Mouse (Mus musculus) heart, embryonic 15.5 days (tissue): ENCODE measurements around the gene Egln3. TPM values are rescaled to one million over a fixed set of nuclear protein-coding genes. Genes with fewer than 3 reads are reported as not detected.
A peak's percentile ranks its signal among the peaks of the same experiment; 100 is the strongest.

ENCODE experiments used
- ATAC-seq: fragments of 200-750 bp; cut with Nextera tagmentation; replicated peaks from 2 replicates; pipeline ENCODE4 v1.8.0; 2017; ENCODE audit warnings: low read depth, moderate TSS enrichment; ENCODE audit not compliant: insufficient number of reproducible peaks, insufficient read depth, low FRiP score
- H3K27ac ChIP-seq: fragments of 300-500 bp; sonication (generic); 2 replicates; pipeline ENCODE4 v1.5.1; 2015; ENCODE audit warnings: mild to moderate bottlenecking, inconsistent platforms
- H3K27me3 ChIP-seq: fragments of 300-500 bp; sonication (generic); 2 replicates; pipeline ENCODE4 v1.6.1; 2015; ENCODE audit warnings: inconsistent platforms
- H3K36me3 ChIP-seq: fragments of 300-500 bp; sonication (generic); 2 replicates; pipeline ENCODE4 v1.6.1; 2015; ENCODE audit warnings: mild to moderate bottlenecking, inconsistent platforms
- H3K4me1 ChIP-seq: fragments of 300-500 bp; sonication (generic); replicated peaks from 2 replicates; pipeline ENCODE4 v1.6.1; 2015; ENCODE audit warnings: inconsistent platforms
- H3K4me2 ChIP-seq: fragments of 300-500 bp; sonication (generic); 2 replicates; pipeline ENCODE4 v1.6.1; 2015; ENCODE audit warnings: inconsistent platforms, mild to moderate bottlenecking, moderate library complexity
- H3K4me3 ChIP-seq: fragments of 300-500 bp; sonication (generic); 2 replicates; pipeline ENCODE4 v1.5.1; 2015; ENCODE audit warnings: mild to moderate bottlenecking, inconsistent platforms
- H3K9ac ChIP-seq: fragments of 300-500 bp; sonication (generic); 2 replicates; pipeline ENCODE4 v1.6.1; 2015; ENCODE audit warnings: mild to moderate bottlenecking, inconsistent platforms
- H3K9me3 ChIP-seq: fragments of 300-500 bp; sonication (generic); replicated peaks from 2 replicates; pipeline ENCODE4 v1.6.1; 2016; ENCODE audit warnings: inconsistent platforms
- WGBS: fragments of 180-500 bp; shearing (Covaris S2); methylation state at CpG from one replicate; pipeline ENCODE4 v1.1.7; 2015; ENCODE audit warnings: mixed read lengths; 5-methylcytosine and 5-hydroxymethylcytosine counted together
- polyA plus RNA-seq: library from polyadenylated mRNA; unstranded; fragments of >200 nt; fragmentation: Nextera tagmentation; extraction: Ambion mirVana; gene quantifications from 2 replicates; pipeline ENCODE4 v1.2.1, GENCODE M21; 2015

Gene Egln3
- polyA plus RNA-seq, 1 experiment from 2014 or later = 22.5 TPM

DNA sequence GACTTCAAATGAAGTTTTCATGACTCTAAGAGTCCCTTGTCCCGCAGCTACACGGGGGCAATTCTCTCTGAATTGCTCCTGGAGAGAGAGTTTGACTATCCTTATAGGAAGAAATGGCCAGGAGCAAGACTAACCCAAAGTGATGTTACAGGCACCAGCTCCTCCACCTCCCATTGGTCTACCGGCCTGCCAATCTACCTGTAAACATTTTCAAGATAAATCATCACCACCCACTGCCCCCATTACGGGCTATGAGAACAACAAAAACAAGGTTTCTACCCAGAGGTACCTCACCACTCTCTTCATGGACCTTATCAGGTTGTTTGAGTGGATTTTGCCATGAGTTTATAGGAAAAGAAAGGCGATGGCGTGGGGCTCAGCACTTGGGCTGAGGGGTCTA lies 1.4 kb downstream of the Egln3 start:
- peak overlapping the region; percentile 76 for H3K4me3 ChIP-seq
- peak overlapping the region; percentile 77 for H3K27ac ChIP-seq
- no peaks in the 10 kb centered on the region for H3K27me3 ChIP-seq
- H3K4me1 ChIP-seq = peaks cover 38% of the 10 kb centered on the region
- peak overlapping the region; percentile 91 for H3K4me2 ChIP-seq
- WGBS = 43% methylated on average over 6 of the region's 6 CpGs
- no peaks in the 10 kb centered on the region for H3K36me3 ChIP-seq
- peak overlapping the region; percentile 85 for H3K9ac ChIP-seq
- 0 out of 2 replicates have a peak, but pooled peaks cover 3% of the 10 kb centered on the region for H3K9me3 ChIP-seq
- ATAC-seq = no peak

DNA sequence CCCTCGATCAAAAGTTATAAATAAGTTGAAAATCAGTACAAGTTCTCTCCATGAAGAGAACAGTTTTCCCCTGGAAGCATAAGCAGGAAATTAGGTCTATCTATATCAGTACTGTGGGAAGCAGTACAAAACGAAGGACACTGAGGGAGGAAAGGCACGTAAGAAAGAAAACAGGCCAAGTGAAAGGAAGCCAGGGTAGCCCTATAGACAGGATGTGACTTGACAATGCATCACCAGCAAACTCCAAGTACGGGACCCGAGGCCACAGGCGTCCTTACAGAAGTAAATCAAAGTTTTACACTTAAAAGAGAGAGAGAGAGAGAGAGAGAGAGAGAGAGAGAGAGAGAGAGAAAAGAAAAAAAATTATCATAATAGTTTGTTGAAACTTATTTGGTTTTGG lies 2.8 kb downstream of the Egln3 start:
- Histone ChIP-seq H3K9ac (peak overlapping the region; percentile 33; the same call in 1 of the 2 replicates), H3K36me3 (no peaks in the 10 kb centered on the region), H3K4me3 (peak overlapping the region; percentile 76; the same call in 1 of the 2 replicates), H3K27ac (peak overlapping the region; percentile 66), H3K4me2 (peak overlapping the region; percentile 91), H3K4me1 (peaks cover 44% of the 10 kb centered on the region), H3K27me3 (no peaks in the 10 kb centered on the region), H3K9me3 (no peaks in the 10 kb centered on the region)
- no peak for ATAC-seq
- WGBS = 46% methylated on average over 6 of the region's 6 CpGs

DNA sequence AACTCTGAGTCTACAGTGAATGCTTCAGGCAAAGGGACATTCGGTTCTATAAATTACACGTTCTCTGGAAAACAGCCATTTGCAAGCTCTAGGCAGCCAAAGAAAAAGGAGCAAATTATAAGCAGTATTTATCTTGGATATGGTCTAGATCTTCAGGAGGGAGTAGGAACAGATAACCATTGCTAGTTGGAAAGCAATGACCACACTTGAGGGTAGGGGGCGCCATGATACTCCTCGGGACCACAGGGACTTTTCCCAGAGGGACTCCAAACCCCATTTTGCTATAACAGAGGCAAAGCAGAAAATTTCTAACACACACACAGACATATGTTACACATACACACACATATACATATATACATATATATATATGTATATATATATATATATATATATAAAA lies 3.5 kb downstream of the Egln3 start:
- H3K4me3 ChIP-seq = peak overlapping the region; percentile 21
- no peaks in the 10 kb centered on the region for H3K36me3 ChIP-seq
- H3K27ac ChIP-seq = peak overlapping the region; percentile 63
- no peak overlapping the region for H3K9ac ChIP-seq
- no peaks in the 10 kb centered on the region for H3K9me3 ChIP-seq
- WGBS = 26% methylated on average over 4 of the region's 4 CpGs
- peak overlapping the region; percentile 38 for H3K4me2 ChIP-seq
- H3K4me1 ChIP-seq = peaks cover 44% of the 10 kb centered on the region
- no peaks in the 10 kb centered on the region for H3K27me3 ChIP-seq
- no peak for ATAC-seq

DNA sequence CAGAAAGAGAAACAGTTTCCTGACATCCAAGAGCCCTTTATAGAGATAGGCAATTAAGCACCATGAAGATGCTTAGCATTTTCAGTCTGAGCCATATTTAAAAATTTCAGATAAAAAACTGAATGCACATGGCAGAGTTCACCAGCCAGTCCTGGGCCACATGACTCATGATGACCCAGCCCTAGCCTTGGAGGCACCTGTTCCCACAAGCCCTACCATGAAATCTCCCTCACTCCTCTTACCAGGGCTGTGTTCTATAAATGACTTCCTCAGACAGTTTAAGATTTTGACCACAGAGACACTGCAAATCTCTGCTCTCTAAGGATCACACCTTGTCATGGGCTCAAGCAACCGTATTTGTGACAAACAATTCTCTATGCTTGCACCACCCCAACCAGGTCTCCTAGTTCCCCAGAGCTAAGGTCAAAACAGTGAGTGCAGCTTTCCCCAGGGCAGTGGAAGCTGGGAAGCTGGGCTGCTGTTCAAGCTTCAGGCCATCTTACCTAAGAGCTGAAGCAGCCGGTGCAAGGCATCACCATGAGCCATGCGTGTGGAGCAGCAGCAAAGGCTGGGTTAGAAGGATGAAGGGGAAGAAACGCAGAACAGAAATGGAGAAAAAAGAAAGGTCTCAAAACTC lies 5.3 kb downstream of the Egln3 start:
- peak overlapping the region; percentile 60 for H3K27ac ChIP-seq
- H3K27me3 ChIP-seq = no peaks in the 10 kb centered on the region
- no peaks in the 10 kb centered on the region for H3K36me3 ChIP-seq
- peaks cover 44% of the 10 kb centered on the region for H3K4me1 ChIP-seq
- no peaks in the 10 kb centered on the region for H3K9me3 ChIP-seq
- H3K4me3 ChIP-seq = no peak overlapping the region
- no peak overlapping the region for H3K9ac ChIP-seq
- no peak for ATAC-seq
- WGBS = 84% methylated on average over 4 of the region's 4 CpGs
- peak overlapping the region; percentile 27; the same call in 1 of the 2 replicates for H3K4me2 ChIP-seq

DNA sequence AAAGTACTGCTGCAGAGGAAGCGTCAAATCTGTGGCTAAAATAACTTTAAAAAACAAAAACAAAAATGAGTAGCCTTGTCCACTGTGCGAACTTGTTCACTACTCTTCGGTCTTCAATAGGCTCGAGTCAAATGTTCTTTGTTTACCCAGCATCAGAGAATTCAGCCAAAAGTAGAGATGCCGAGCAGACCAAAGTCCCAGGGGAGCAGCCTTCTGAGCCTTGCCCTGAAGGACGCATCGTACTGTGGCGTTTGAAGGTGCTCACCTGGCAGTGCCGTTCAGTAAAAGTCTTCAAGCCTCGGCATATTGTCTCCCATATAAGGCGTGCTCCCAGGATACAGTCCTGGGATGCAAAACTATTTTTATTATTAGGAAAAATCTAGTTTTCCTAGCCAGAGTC lies 5.8 kb downstream of the Egln3 start:
- H3K4me2 ChIP-seq = peak overlapping the region; percentile 27
- no peak overlapping the region for H3K9ac ChIP-seq
- H3K36me3 ChIP-seq = no peaks in the 10 kb centered on the region
- no peaks in the 10 kb centered on the region for H3K27me3 ChIP-seq
- peak overlapping the region; percentile 60 for H3K27ac ChIP-seq
- H3K4me3 ChIP-seq = no peak overlapping the region
- no peaks in the 10 kb centered on the region for H3K9me3 ChIP-seq
- no peak for ATAC-seq
- WGBS = 53% methylated on average over 11 of the region's 11 CpGs
- H3K4me1 ChIP-seq = peaks cover 47% of the 10 kb centered on the region

DNA sequence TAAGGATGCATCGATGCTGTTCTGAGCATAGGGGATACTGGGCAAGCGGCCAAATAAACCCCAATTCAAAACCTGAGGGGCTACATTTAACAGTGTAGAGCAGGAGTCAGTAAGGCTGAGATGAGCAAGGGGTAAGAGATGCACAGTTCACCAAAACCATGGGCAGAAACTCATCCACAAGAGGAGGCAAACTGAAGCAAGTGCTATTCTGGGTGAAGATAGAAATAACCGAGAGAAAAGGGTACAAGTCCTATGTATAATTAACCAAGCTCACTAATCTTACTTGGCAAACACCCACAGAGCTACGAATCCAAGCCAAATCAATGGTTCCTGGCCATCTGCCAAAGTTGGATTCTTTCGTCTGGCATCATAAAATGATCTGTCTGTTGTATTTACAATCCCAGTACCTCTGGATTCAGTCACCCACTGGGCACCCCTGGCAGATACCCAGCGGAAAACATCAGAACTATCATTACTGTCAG lies 6.3 kb downstream of the Egln3 start:
- H3K9me3 ChIP-seq = no peaks in the 10 kb centered on the region
- WGBS = 35% methylated on average over 6 of the region's 6 CpGs
- no peaks in the 10 kb centered on the region for H3K27me3 ChIP-seq
- no peaks in the 10 kb centered on the region for H3K36me3 ChIP-seq
- H3K4me1 ChIP-seq = peaks cover 52% of the 10 kb centered on the region
- no peak overlapping the region for H3K4me3 ChIP-seq
- ATAC-seq = no peak
- peak overlapping the region; percentile 60 for H3K27ac ChIP-seq
- H3K4me2 ChIP-seq = peak overlapping the region; percentile 27
- H3K9ac ChIP-seq = no peak overlapping the region

DNA sequence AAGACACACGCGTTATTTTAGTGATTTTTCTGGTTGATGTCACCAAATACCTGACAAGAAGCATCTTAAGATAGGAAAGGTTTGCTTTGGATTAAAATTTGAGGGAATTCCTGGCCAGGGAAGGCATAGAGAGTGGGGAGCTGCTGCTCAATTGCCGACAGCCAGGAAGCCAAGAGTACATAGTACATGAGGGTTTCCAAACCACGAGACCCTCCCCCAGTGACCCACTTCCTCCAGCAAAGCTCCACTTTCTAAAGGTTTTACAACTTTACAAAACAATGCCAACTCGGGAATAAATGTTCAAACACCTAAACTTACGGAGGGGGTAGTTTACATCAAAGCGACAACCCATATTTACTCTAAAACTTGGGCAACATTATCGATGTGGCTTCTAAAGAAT lies 6.8 kb downstream of the Egln3 start:
- Histone ChIP-seq H3K9me3 (no peaks in the 10 kb centered on the region), H3K4me1 (peaks cover 54% of the 10 kb centered on the region), H3K27me3 (no peaks in the 10 kb centered on the region), H3K4me2 (peak overlapping the region; percentile 27), H3K36me3 (no peaks in the 10 kb centered on the region), H3K27ac (0 out of 2 replicates have a peak overlapping the region, but pooled peaks have one; percentile 60), H3K4me3 (no peak overlapping the region), H3K9ac (no peak overlapping the region)
- WGBS = 83% methylated on average over 8 of the region's 8 CpGs
- ATAC-seq = no peak

DNA sequence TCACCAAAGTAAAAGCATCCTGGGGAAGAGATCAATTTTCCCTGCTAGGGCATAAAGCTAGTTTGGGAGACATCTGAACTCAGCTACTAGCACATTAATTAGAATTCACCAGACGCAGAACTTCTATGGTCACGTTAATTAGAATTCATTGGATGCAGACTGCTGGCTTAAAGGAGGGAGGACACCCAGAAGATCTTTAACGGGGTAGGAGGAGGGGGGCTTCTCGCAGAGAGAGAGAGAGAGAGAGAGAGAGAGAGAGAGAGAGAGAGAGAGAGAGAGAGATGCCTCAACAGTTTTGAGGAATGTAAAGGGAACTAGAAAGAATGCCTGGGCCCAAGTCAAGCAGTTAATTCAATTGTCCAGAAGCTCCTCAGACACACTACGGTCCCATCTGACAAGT lies 9.5 kb downstream of the Egln3 start:
- H3K4me1 ChIP-seq = peaks cover 59% of the 10 kb centered on the region
- H3K9me3 ChIP-seq = no peaks in the 10 kb centered on the region
- H3K36me3 ChIP-seq = no peaks in the 10 kb centered on the region
- no peak overlapping the region for H3K4me3 ChIP-seq
- no peak overlapping the region for H3K27ac ChIP-seq
- H3K27me3 ChIP-seq = no peaks in the 10 kb centered on the region
- WGBS = 72% methylated on average over 5 of the region's 5 CpGs
- no peak overlapping the region for H3K4me2 ChIP-seq
- ATAC-seq = no peak
- H3K9ac ChIP-seq = no peak overlapping the region

DNA sequence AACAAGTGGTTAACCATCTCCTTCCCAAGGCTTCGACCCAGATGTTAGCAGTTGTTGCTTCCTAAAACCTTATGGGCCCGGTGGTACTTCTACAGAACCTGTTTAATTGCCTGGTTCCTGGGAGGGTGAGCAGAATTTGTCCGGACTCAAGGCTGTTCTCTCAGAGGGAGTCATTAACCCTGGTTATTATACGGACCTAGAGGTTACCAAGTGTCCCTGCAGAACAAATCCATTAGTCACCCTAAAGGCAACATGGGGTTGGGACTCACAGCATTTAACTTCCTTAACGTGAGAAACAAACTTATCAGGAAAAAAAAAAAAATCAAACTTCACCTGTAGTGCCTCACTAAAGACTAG lies 11.4 kb downstream of the Egln3 start:
- ATAC-seq = 0 out of 2 replicates have a peak, but pooled peaks have one; percentile 11
- H3K4me3 ChIP-seq = peak overlapping the region; percentile 18
- H3K36me3 ChIP-seq = no peaks in the 10 kb centered on the region
- H3K27me3 ChIP-seq = no peaks in the 10 kb centered on the region
- 5% methylated on average over 5 of the region's 5 CpGs for WGBS
- peak overlapping the region; percentile 43 for H3K9ac ChIP-seq
- H3K9me3 ChIP-seq = no peaks in the 10 kb centered on the region
- peak overlapping the region; percentile 53 for H3K4me2 ChIP-seq
- H3K27ac ChIP-seq = peak overlapping the region; percentile 97
- H3K4me1 ChIP-seq = peaks cover 58% of the 10 kb centered on the region

DNA sequence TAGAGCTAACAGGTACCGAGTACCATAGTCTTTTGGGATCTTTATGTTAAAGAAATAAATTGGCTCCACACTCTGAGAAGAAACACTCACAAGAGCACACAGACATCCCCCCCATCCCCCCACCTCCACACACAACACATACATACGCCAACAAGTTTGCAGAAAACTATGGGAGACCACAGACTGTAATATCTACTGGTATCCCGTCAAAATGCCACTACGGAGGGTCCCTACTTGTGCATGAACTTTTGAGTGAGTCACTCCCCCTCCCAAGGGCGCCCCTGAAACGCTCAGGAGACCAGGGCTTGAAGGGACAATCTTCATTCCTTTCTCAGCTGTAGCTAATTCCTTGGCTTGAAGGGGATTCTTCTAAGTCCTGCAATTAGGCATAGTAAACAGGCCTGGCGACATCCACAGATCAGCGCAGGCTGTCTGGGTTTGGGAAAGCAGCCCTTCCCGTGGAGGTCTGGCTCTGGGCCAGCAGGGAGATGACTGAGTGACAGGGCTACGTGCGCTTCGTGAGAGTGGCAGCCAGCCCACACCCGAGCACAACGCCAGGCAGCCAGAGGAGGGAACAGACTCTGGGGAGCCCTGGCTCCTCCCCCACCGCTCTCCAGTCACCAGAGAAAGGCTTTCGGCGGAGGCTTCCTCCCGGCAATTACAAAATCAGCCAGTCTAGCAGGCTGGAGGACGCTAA lies 11.9 kb downstream of the Egln3 start:
- peaks cover 58% of the 10 kb centered on the region for H3K4me1 ChIP-seq

DNA sequence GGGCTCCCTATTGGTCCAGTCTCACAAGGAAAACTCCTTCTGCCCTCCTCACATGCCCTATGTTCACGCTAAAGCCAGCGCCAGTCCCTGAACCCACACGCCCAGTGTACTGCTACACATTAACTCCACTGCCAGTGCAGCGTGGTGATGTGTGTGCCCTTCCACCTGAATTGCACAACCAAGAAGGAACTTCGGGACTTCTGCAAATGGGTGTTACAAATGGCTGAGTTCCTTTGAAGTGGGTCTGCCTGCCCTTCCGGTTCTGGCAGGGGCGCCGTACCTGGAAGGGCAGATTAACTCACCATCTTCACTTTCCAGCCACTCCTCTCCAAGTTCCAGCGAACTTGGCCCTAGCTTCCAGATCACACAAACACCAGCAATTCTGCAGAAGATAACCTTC lies 12.5 kb downstream of the Egln3 start:
- peaks cover 61% of the 10 kb centered on the region for H3K4me1 ChIP-seq
- no peaks in the 10 kb centered on the region for H3K9me3 ChIP-seq
- 35% methylated on average over 9 of the region's 9 CpGs for WGBS
- H3K4me2 ChIP-seq = peak overlapping the region; percentile 53
- H3K9ac ChIP-seq = peak overlapping the region; percentile 15; the same call in 1 of the 2 replicates
- no peaks in the 10 kb centered on the region for H3K36me3 ChIP-seq
- H3K27ac ChIP-seq = peak overlapping the region; percentile 97
- no peaks in the 10 kb centered on the region for H3K27me3 ChIP-seq
- no peak for ATAC-seq
- peak overlapping the region; percentile 18; the same call in 1 of the 2 replicates for H3K4me3 ChIP-seq

More for the DNA sequence above, 11.9 kb downstream of the Egln3 start:
- H3K4me2 ChIP-seq = peak overlapping the region; percentile 53
- no peaks in the 10 kb centered on the region for H3K9me3 ChIP-seq
- no peaks in the 10 kb centered on the region for H3K27me3 ChIP-seq
- ATAC-seq = peak; percentile 98
- H3K4me3 ChIP-seq = peak overlapping the region; percentile 18
- peak overlapping the region; percentile 97 for H3K27ac ChIP-seq
- peak overlapping the region; percentile 43 for H3K9ac ChIP-seq
- 2% methylated on average over 19 of the region's 19 CpGs for WGBS
- no peaks in the 10 kb centered on the region for H3K36me3 ChIP-seq
